Mouse (Mus musculus): ENCODE data around the gene Mier3. TPM values are rescaled to one million over a fixed set of nuclear protein-coding genes. Genes with fewer than 3 reads are reported as not detected.

Gene Mier3
- 17.6 and 18.2 TPM in 2 replicates for polyA plus RNA-seq (2016; fragmentation: Nextera tagmentation; extraction: Ambion mirVana)

GRCm38 (mm10) chr13:111680679-111681078 lies at the start of gene Mier3:
Gene Mier3 (plus strand): TSS chr13:111680979.
- 68% methylated on average over 4 of the region's 4 CpGs for WGBS (ENCODE audit: insufficient replicate concordance)
- no peaks in the 10 kb centered on the region for H3K9me3 ChIP-seq (replicated peaks)
- no peak within 1 kb of the TSS for H3K4me2 ChIP-seq
- no peak within 1 kb of the TSS for H3K9ac ChIP-seq
- no peaks in the 10 kb centered on the region for H3K36me3 ChIP-seq
- H3K4me3 ChIP-seq: no peak within 1 kb of the TSS
- no peaks in the 10 kb centered on the region for H3K27me3 ChIP-seq (replicated peaks)
- H3K27ac ChIP-seq: no peak within 1 kb of the TSS
- peaks cover 34% of the 10 kb centered on the region for H3K4me1 ChIP-seq
- no peak for ATAC-seq

GRCm38 (mm10) chr13:111634163-111635160 lies 46.3 kb upstream of the Mier3 start:
- H3K27me3 ChIP-seq (replicated peaks): no peaks in the 10 kb centered on the region
- no peaks in the 10 kb centered on the region for H3K36me3 ChIP-seq
- H3K9me3 ChIP-seq (replicated peaks): no peaks in the 10 kb centered on the region; the same call in 1 of the 2 replicates
- H3K4me3 ChIP-seq: no peak overlapping the region
- H3K27ac ChIP-seq: no peak overlapping the region
- H3K9ac ChIP-seq: 0 out of 2 replicates have a peak overlapping the region, but pooled peaks have one; percentile 6
- WGBS (ENCODE audit: insufficient replicate concordance): 23% methylated on average over 16 of the region's 16 CpGs
- peak overlapping the region; percentile 47 for H3K4me2 ChIP-seq
- ATAC-seq: peak; percentile 82
- peaks cover 10% of the 10 kb centered on the region for H3K4me1 ChIP-seq

- no peak overlapping the region for H3K4me2 ChIP-seq
Observed at GRCm38 (mm10) chr13:111640319-111640718, 40.5 kb upstream of the Mier3 start.

GRCm38 (mm10) chr13:111643636-111644035 lies 37.1 kb upstream of the Mier3 start:
- H3K4me1 ChIP-seq: 0 out of 2 replicates have a peak, but pooled peaks cover 6% of the 10 kb centered on the region
- no peaks in the 10 kb centered on the region for H3K9me3 ChIP-seq (replicated peaks)
- no peaks in the 10 kb centered on the region for H3K36me3 ChIP-seq
- H3K9ac ChIP-seq: no peak overlapping the region
- WGBS (ENCODE audit: insufficient replicate concordance): 52% methylated on average over 2 of the region's 2 CpGs
- ATAC-seq: no peak
- no peaks in the 10 kb centered on the region for H3K27me3 ChIP-seq (replicated peaks)
- no peak overlapping the region for H3K4me2 ChIP-seq
- H3K4me3 ChIP-seq: no peak overlapping the region
- no peak overlapping the region for H3K27ac ChIP-seq

More at GRCm38 (mm10) chr13:111640319-111640718, 40.5 kb upstream of the Mier3 start:
- no peak overlapping the region for H3K27ac ChIP-seq
- no peaks in the 10 kb centered on the region for H3K36me3 ChIP-seq
- no peak overlapping the region for H3K9ac ChIP-seq
- peak; percentile 40 for ATAC-seq
- no peak overlapping the region for H3K4me3 ChIP-seq
- no peaks in the 10 kb centered on the region for H3K27me3 ChIP-seq (replicated peaks)
- 14% methylated on average over 6 of the region's 6 CpGs for WGBS (ENCODE audit: insufficient replicate concordance)
- H3K4me1 ChIP-seq: 0 out of 2 replicates have a peak, but pooled peaks cover 6% of the 10 kb centered on the region
- H3K9me3 ChIP-seq (replicated peaks): no peaks in the 10 kb centered on the region; the same call in 1 of the 2 replicates

GRCm38 (mm10) chr13:111646204-111646603 lies 34.6 kb upstream of the Mier3 start:
- ATAC-seq: no peak
- WGBS (ENCODE audit: insufficient replicate concordance): 49% methylated on average over 9 of the region's 9 CpGs
- no peak overlapping the region for H3K9ac ChIP-seq

GRCm38 (mm10) chr13:111647279-111647678 lies 33.5 kb upstream of the Mier3 start:
- WGBS (ENCODE audit: insufficient replicate concordance): 75% methylated on average over 4 of the region's 4 CpGs
- no peaks in the 10 kb centered on the region for H3K36me3 ChIP-seq
- no peaks in the 10 kb centered on the region for H3K9me3 ChIP-seq (replicated peaks)
- H3K9ac ChIP-seq: no peak overlapping the region
- no peak overlapping the region for H3K4me2 ChIP-seq
- no peaks in the 10 kb centered on the region for H3K4me1 ChIP-seq
- no peak overlapping the region for H3K27ac ChIP-seq
- no peak for ATAC-seq
- no peak overlapping the region for H3K4me3 ChIP-seq
- H3K27me3 ChIP-seq (replicated peaks): no peaks in the 10 kb centered on the region

More at GRCm38 (mm10) chr13:111646204-111646603, 34.6 kb upstream of the Mier3 start:
- no peaks in the 10 kb centered on the region for H3K4me1 ChIP-seq
- H3K9me3 ChIP-seq (replicated peaks): no peaks in the 10 kb centered on the region
- H3K4me2 ChIP-seq: no peak overlapping the region
- no peak overlapping the region for H3K27ac ChIP-seq
- no peaks in the 10 kb centered on the region for H3K36me3 ChIP-seq
- no peak overlapping the region for H3K4me3 ChIP-seq
- H3K27me3 ChIP-seq (replicated peaks): no peaks in the 10 kb centered on the region

- H3K4me2 ChIP-seq: no peak overlapping the region
- WGBS (ENCODE audit: insufficient replicate concordance): 76% methylated on average over 6 of the region's 6 CpGs
- no peaks in the 10 kb centered on the region for H3K27me3 ChIP-seq (replicated peaks)
- no peaks in the 10 kb centered on the region for H3K36me3 ChIP-seq
- H3K9ac ChIP-seq: no peak overlapping the region
- ATAC-seq: no peak
- H3K4me3 ChIP-seq: no peak overlapping the region
- peaks cover 13% of the 10 kb centered on the region for H3K4me1 ChIP-seq
- no peaks in the 10 kb centered on the region for H3K9me3 ChIP-seq (replicated peaks)
- H3K27ac ChIP-seq: no peak overlapping the region
Observed at GRCm38 (mm10) chr13:111651020-111651419, 29.8 kb upstream of the Mier3 start.

- 74% methylated on average over 4 of the region's 4 CpGs for WGBS (ENCODE audit: insufficient replicate concordance)
- peak overlapping the region; percentile 86; the same call in 1 of the 2 replicates for H3K27ac ChIP-seq
- H3K36me3 ChIP-seq: no peaks in the 10 kb centered on the region
- peaks cover 55% of the 10 kb centered on the region for H3K4me1 ChIP-seq
- H3K4me2 ChIP-seq: peak overlapping the region; percentile 73
- ATAC-seq: no peak
- no peak overlapping the region for H3K9ac ChIP-seq
- H3K4me3 ChIP-seq: no peak overlapping the region
- no peaks in the 10 kb centered on the region for H3K27me3 ChIP-seq (replicated peaks)
- H3K9me3 ChIP-seq (replicated peaks): no peaks in the 10 kb centered on the region
Observed at GRCm38 (mm10) chr13:111655273-111655672, 25.5 kb upstream of the Mier3 start.

GRCm38 (mm10) chr13:111655856-111656255 lies 24.9 kb upstream of the Mier3 start:
- Histone ChIP-seq H3K4me3 (peak overlapping the region; percentile 36), H3K27ac (peak overlapping the region; percentile 86), H3K9me3 (replicated peaks) (no peaks in the 10 kb centered on the region), H3K4me1 (peaks cover 59% of the 10 kb centered on the region), H3K4me2 (peak overlapping the region; percentile 73), H3K9ac (peak overlapping the region; percentile 25; the same call in 1 of the 2 replicates), H3K27me3 (replicated peaks) (no peaks in the 10 kb centered on the region), H3K36me3 (no peaks in the 10 kb centered on the region)
- ATAC-seq: no peak
- 13% methylated on average over 2 of the region's 2 CpGs for WGBS (ENCODE audit: insufficient replicate concordance)

GRCm38 (mm10) chr13:111656309-111656708 lies 24.5 kb upstream of the Mier3 start:
- Histone ChIP-seq H3K4me3 (peak overlapping the region; percentile 36), H3K36me3 (no peaks in the 10 kb centered on the region), H3K9me3 (replicated peaks) (0 out of 2 replicates have a peak, but pooled peaks cover under 1% of the 10 kb centered on the region), H3K4me1 (peaks cover 59% of the 10 kb centered on the region), H3K4me2 (peak overlapping the region; percentile 73), H3K27me3 (replicated peaks) (no peaks in the 10 kb centered on the region), H3K9ac (peak overlapping the region; percentile 25), H3K27ac (peak overlapping the region; percentile 86)
- WGBS (ENCODE audit: insufficient replicate concordance): 16% methylated on average over 10 of the region's 10 CpGs
- ATAC-seq: peak; percentile 88

GRCm38 (mm10) chr13:111656769-111657168 lies 24.0 kb upstream of the Mier3 start:
- Histone ChIP-seq H3K9ac (peak overlapping the region; percentile 25; the same call in 1 of the 2 replicates), H3K4me1 (peaks cover 59% of the 10 kb centered on the region), H3K27me3 (replicated peaks) (no peaks in the 10 kb centered on the region), H3K36me3 (no peaks in the 10 kb centered on the region), H3K4me3 (peak overlapping the region; percentile 36), H3K4me2 (peak overlapping the region; percentile 73), H3K27ac (peak overlapping the region; percentile 86), H3K9me3 (replicated peaks) (0 out of 2 replicates have a peak, but pooled peaks cover 3% of the 10 kb centered on the region)
- 6% methylated on average over 3 of the region's 3 CpGs for WGBS (ENCODE audit: insufficient replicate concordance)
- peak; percentile 91 for ATAC-seq
